Mouse (Mus musculus): Measurements from ENCODE around the gene Ube2q2. TPM values are rescaled to one million over a fixed set of nuclear protein-coding genes. Genes with fewer than 3 reads are reported as not detected.

Ube2q2 gene
- polyA plus RNA-seq, 1 experiment from 2014 or later: 31.3 TPM

GRCm38 (mm10) chr9:55136576-55136975 lies 12.1 kb upstream of the Ube2q2 start:
- 0 out of 2 replicates have a peak overlapping the region, but pooled peaks have one; percentile 24 for H3K27ac ChIP-seq
- 19% methylated on average over 5 of the region's 5 CpGs for WGBS
- H3K4me1 ChIP-seq: peaks cover 13% of the 10 kb centered on the region
- H3K9me3 ChIP-seq: no peaks in the 10 kb centered on the region
- H3K36me3 ChIP-seq: no peaks in the 10 kb centered on the region
- H3K4me3 ChIP-seq: no peak overlapping the region
- no peaks in the 10 kb centered on the region for H3K27me3 ChIP-seq (ENCODE audit: insufficient read depth, poor library complexity, severe bottlenecking)
- DNase-seq (ENCODE audit: low spot score): no peak

- Histone ChIP-seq H3K4me1 (peaks cover 13% of the 10 kb centered on the region), H3K27ac (no peak overlapping the region), H3K36me3 (no peaks in the 10 kb centered on the region), H3K27me3 (ENCODE audit: insufficient read depth, poor library complexity, severe bottlenecking) (no peaks in the 10 kb centered on the region), H3K4me3 (no peak overlapping the region), H3K9me3 (no peaks in the 10 kb centered on the region)
- no peak for DNase-seq (ENCODE audit: low spot score)
- 33% methylated on average over 4 of the region's 4 CpGs for WGBS
These were observed 11.5 kb upstream of the Ube2q2 start for GRCm38 (mm10) chr9:55137112-55137511.

GRCm38 (mm10) chr9:55139958-55140357 lies 8.7 kb upstream of the Ube2q2 start:
- no peaks in the 10 kb centered on the region for H3K9me3 ChIP-seq
- no peaks in the 10 kb centered on the region for H3K36me3 ChIP-seq
- 76% methylated on average over 5 of the region's 5 CpGs for WGBS
- no peak overlapping the region for H3K4me3 ChIP-seq
- peaks cover 16% of the 10 kb centered on the region for H3K4me1 ChIP-seq
- no peak for DNase-seq (ENCODE audit: low spot score)
- no peaks in the 10 kb centered on the region for H3K27me3 ChIP-seq (ENCODE audit: insufficient read depth, poor library complexity, severe bottlenecking)
- no peak overlapping the region for H3K27ac ChIP-seq

DNA sequence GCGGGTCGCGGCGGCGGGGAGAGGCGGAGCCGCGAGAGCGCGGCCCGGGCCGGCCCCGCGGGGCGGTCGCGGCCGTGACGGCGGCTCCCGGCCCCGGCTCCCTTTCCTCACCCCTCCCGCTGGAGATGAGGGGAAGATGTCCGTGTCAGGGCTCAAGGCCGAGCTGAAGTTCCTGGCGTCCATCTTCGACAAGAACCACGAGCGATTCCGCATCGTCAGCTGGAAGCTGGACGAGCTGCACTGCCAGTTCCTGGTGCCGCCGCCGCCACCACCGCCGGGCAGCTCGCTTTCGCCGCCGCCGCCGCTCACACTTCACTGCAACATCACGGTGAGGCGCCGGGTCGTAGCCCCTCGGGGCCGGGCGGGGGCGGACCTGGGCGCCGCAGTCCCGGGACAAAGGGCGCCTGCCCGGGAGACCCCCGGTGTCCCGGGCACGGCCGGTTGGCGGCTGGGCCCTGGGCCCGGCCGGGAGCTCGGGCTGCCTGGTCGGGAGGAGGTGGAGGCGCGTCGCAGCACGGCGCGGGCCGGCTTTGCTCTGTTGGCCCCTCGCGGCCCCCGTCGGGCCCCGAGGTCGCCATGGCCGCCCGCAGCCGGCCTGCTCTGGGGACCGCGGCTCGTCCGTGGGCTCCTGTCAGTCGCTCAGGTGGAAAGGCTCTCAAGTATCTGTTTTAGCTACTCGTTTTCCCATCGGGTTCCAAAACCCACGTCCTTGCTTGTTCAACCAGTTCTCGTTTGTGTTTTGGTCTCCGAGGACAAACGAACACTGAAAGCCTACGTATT lies 1.0 kb downstream of the Ube2q2 start:
- H3K36me3 ChIP-seq: peaks cover 3% of the 10 kb centered on the region; the same call in 1 of the 2 replicates
- peak; percentile 84 for DNase-seq (ENCODE audit: low spot score)
- peak overlapping the region; percentile 89 for H3K4me3 ChIP-seq
- no peaks in the 10 kb centered on the region for H3K9me3 ChIP-seq
- H3K27ac ChIP-seq: peak overlapping the region; percentile 94
- H3K27me3 ChIP-seq (ENCODE audit: insufficient read depth, poor library complexity, severe bottlenecking): no peaks in the 10 kb centered on the region
- H3K4me1 ChIP-seq: peaks cover 22% of the 10 kb centered on the region
- under 1% methylated on average over 93 of the region's 93 CpGs for WGBS

DNA sequence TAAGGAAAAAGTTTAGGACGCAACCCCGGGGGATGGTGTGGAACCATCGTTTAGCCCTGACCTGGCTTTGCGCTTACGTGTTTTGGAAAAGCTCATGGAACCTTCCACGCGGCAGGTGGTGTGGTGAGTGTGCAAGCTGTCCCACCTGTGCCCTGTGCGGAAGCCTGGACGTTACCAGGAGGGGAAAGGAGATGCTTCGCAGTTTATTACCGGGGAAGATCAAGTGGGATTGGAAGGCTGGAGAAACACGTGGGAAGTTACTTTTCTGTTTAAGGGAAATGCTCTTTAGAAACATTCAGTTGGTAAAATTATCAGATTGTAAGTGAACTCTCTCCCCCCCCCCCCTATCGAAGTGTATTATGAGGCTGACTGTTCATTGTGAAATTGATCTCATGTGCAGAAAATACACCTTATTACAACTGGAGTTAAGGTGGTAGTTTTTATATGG lies 1.6 kb downstream of the Ube2q2 start:
- Histone ChIP-seq H3K27me3 (ENCODE audit: insufficient read depth, poor library complexity, severe bottlenecking) (no peaks in the 10 kb centered on the region), H3K27ac (peak overlapping the region; percentile 94), H3K4me1 (peaks cover 22% of the 10 kb centered on the region), H3K4me3 (peak overlapping the region; percentile 89), H3K36me3 (peaks cover 3% of the 10 kb centered on the region; the same call in 1 of the 2 replicates), H3K9me3 (no peaks in the 10 kb centered on the region)
- 4% methylated on average over 13 of the region's 13 CpGs for WGBS
- no peak for DNase-seq (ENCODE audit: low spot score)

- no peaks in the 10 kb centered on the region for H3K9me3 ChIP-seq
- DNase-seq (ENCODE audit: low spot score): no peak
- H3K4me3 ChIP-seq: peak overlapping the region; percentile 89
- peaks cover 3% of the 10 kb centered on the region; the same call in 1 of the 2 replicates for H3K36me3 ChIP-seq
- H3K27me3 ChIP-seq (ENCODE audit: insufficient read depth, poor library complexity, severe bottlenecking): no peaks in the 10 kb centered on the region
- no peak overlapping the region for H3K27ac ChIP-seq
- H3K4me1 ChIP-seq: peaks cover 22% of the 10 kb centered on the region
These were observed 2.4 kb downstream of the Ube2q2 start for GRCm38 (mm10) chr9:55151096-55151495.

DNA sequence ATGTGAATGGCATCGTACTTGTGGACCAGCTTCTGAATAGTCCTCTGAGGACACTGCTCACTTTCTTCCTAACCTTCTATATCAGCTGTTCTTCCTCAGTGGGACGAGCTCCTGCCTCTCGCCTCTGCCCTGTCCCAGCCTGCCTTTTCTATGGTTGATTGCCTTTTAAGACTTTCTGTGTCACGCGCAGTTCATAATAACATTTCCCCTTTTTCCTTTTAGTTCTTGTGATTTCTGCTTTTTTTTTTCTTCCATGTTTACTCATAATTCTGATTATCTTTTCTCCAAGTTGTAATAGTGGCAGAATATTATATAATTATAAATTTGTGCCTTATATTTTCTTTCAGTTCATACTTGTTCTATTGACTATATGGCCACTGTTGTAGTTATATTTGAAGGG lies 4.3 kb downstream of the Ube2q2 start:
- no peak overlapping the region for H3K27ac ChIP-seq
- H3K36me3 ChIP-seq: peaks cover 3% of the 10 kb centered on the region; the same call in 1 of the 2 replicates
- DNase-seq (ENCODE audit: low spot score): no peak
- no peak overlapping the region for H3K4me3 ChIP-seq
- H3K4me1 ChIP-seq: peaks cover 22% of the 10 kb centered on the region
- no peaks in the 10 kb centered on the region for H3K9me3 ChIP-seq
- no peaks in the 10 kb centered on the region for H3K27me3 ChIP-seq (ENCODE audit: insufficient read depth, poor library complexity, severe bottlenecking)
- WGBS: 89% methylated on average over 5 of the region's 5 CpGs

DNA sequence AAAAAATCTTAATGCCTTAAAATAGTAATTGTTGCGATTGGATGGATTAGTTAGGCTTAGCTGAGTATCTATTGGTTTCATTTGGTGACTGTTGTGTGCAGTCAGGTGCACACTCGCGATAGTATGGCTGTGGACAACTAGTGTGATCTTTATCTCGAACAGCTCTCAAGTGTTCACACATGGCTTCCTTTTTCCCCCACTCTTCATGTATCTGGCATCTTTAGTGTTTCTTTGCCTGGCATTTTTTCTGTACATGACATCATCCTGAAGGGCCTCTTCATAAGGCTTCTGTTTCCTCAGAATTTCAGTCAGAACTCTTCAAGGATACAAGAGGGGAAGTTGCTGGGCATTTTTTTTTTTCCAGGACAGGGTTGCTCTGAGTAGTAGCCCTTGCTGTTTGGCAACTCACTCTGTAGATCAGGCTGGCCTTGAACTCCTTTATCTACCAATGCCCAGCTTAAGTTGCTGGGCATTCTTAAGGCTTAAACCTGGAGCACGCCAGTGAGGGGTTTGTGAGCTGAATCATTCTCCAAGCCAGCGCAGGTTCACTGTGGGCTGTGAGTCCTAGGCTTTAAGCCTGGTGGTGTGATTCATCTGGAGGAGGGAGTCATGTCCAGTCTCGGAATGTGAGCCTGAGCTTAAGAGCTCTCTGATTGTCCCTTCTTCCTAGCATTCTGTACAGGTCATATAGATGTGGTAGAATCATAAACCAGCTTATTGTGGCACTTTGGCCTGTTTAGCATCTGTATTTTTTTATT lies 22.2 kb downstream of the Ube2q2 start:
- 69% methylated on average over 7 of the region's 7 CpGs for WGBS
- Histone ChIP-seq H3K4me3 (no peak overlapping the region), H3K9me3 (no peaks in the 10 kb centered on the region), H3K4me1 (peaks cover 8% of the 10 kb centered on the region; the same call in 1 of the 2 replicates), H3K27ac (no peak overlapping the region), H3K27me3 (ENCODE audit: insufficient read depth, poor library complexity, severe bottlenecking) (no peaks in the 10 kb centered on the region), H3K36me3 (0 out of 2 replicates have a peak, but pooled peaks cover 3% of the 10 kb centered on the region)
- no peak for DNase-seq (ENCODE audit: low spot score)

- H3K9me3 ChIP-seq: no peaks in the 10 kb centered on the region
- 96% methylated on average over 1 of the region's 1 CpGs for WGBS
- no peak overlapping the region for H3K4me3 ChIP-seq
- H3K27me3 ChIP-seq (ENCODE audit: insufficient read depth, poor library complexity, severe bottlenecking): no peaks in the 10 kb centered on the region
- DNase-seq (ENCODE audit: low spot score): no peak
- no peaks in the 10 kb centered on the region for H3K36me3 ChIP-seq
- H3K27ac ChIP-seq: no peak overlapping the region
- H3K4me1 ChIP-seq: peaks cover 8% of the 10 kb centered on the region; the same call in 1 of the 2 replicates
These were observed 23.6 kb downstream of the Ube2q2 start for GRCm38 (mm10) chr9:55172195-55172685.

GRCm38 (mm10) chr9:55174235-55174634 lies 25.6 kb downstream of the Ube2q2 start:
- Histone ChIP-seq H3K27me3 (ENCODE audit: insufficient read depth, poor library complexity, severe bottlenecking) (no peaks in the 10 kb centered on the region), H3K4me1 (peaks cover 8% of the 10 kb centered on the region; the same call in 1 of the 2 replicates), H3K36me3 (0 out of 2 replicates have a peak, but pooled peaks cover 5% of the 10 kb centered on the region), H3K4me3 (no peak overlapping the region), H3K27ac (no peak overlapping the region), H3K9me3 (no peaks in the 10 kb centered on the region)
- WGBS: 71% methylated on average over 2 of the region's 2 CpGs
- DNase-seq (ENCODE audit: low spot score): no peak

DNA sequence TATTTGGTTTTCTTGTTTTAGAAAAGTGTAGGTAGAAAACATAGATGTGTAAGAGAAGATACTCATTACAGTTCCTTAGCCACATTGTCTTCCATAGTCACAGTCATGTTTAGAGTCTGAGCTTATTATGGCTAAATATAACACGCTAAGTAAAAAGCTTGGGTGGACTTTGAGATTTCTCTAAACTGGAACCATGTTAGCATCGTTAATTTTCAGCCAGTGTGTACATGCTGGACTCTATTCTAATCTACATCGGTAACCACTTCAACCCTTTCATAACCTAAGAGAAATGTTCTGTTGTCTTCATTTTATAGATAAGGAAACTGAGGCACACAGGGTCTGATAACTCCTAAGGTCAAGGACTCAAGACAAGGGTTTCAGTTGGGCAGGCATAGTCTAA lies 47.2 kb downstream of the Ube2q2 start:
- H3K27me3 ChIP-seq (ENCODE audit: insufficient read depth, poor library complexity, severe bottlenecking): no peaks in the 10 kb centered on the region
- no peak overlapping the region for H3K4me3 ChIP-seq
- H3K27ac ChIP-seq: no peak overlapping the region
- H3K4me1 ChIP-seq: no peaks in the 10 kb centered on the region
- H3K36me3 ChIP-seq: peaks cover 21% of the 10 kb centered on the region; the same call in 1 of the 2 replicates
- no peak for DNase-seq (ENCODE audit: low spot score)
- 90% methylated on average over 3 of the region's 3 CpGs for WGBS
- no peaks in the 10 kb centered on the region for H3K9me3 ChIP-seq

DNA sequence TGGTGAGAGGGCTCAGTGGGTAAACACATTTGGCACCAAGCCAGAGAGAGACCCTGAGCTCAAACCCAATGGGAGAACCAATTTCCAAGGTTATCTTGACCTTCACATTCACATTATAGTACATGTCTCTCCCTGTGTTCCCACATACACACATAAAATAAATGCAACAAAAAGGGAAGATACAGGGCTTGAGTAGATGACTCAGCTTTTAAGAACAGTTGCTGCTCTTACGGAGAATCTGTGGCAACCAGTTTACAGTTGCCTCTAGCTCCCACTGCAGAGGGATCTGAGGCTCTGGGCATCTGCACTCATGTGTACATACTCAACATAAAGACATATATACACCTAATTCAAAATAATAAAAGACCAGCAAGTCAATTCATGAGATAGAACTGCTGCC lies 49.6 kb downstream of the Ube2q2 start:
- H3K9me3 ChIP-seq: no peaks in the 10 kb centered on the region
- DNase-seq (ENCODE audit: low spot score): no peak
- no peaks in the 10 kb centered on the region for H3K27me3 ChIP-seq (ENCODE audit: insufficient read depth, poor library complexity, severe bottlenecking)
- no peak overlapping the region for H3K27ac ChIP-seq
- 95% methylated on average over 1 of the region's 1 CpGs for WGBS
- no peaks in the 10 kb centered on the region for H3K4me1 ChIP-seq
- H3K4me3 ChIP-seq: no peak overlapping the region
- peaks cover 23% of the 10 kb centered on the region; the same call in 1 of the 2 replicates for H3K36me3 ChIP-seq

DNA sequence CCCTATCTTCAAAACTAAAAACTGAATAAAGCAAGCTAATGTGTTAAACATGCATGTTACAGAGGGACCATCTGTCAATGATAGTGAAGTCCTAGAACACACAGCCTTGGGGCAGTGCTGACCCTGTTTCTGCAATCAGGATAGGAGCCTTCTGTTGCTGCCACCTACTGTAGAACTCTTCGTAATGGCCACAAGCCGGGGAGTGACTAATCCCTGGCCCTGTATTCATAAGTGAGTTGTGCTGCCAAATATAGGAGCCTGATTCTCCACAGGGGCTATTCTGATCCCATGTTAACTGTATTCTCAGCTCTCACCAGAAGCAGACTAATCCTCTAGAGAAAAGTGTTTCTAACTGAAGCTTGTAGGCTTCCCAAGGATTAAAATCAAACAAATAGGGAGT lies 50.7 kb downstream of the Ube2q2 start:
- Histone ChIP-seq H3K27ac (no peak overlapping the region), H3K27me3 (ENCODE audit: insufficient read depth, poor library complexity, severe bottlenecking) (no peaks in the 10 kb centered on the region), H3K36me3 (peaks cover 21% of the 10 kb centered on the region; the same call in 1 of the 2 replicates), H3K4me3 (no peak overlapping the region), H3K4me1 (no peaks in the 10 kb centered on the region), H3K9me3 (no peaks in the 10 kb centered on the region)
- no peak for DNase-seq (ENCODE audit: low spot score)
- 59% methylated on average over 2 of the region's 2 CpGs for WGBS

Measured in heart, embryonic 10.5 days (tissue).